Mouse (Mus musculus) ES-E14 (cell line): ENCODE measurements around the gene Tmem95.

Experiments used
- HCFC1 ChIP-seq: IDR thresholded peaks from 2 replicates; pipeline ENCODE4 v1.6.1; 2012; ENCODE audit warnings: low read length, inconsistent platforms, borderline replicate concordance; ENCODE audit not compliant: insufficient read depth
- MAFK ChIP-seq: IDR thresholded peaks from 2 replicates; pipeline ENCODE4 v1.6.1; 2014; ENCODE audit warnings: mild to moderate bottlenecking, low read depth, low read length, inconsistent platforms; ENCODE audit not compliant: insufficient read depth

DNA sequence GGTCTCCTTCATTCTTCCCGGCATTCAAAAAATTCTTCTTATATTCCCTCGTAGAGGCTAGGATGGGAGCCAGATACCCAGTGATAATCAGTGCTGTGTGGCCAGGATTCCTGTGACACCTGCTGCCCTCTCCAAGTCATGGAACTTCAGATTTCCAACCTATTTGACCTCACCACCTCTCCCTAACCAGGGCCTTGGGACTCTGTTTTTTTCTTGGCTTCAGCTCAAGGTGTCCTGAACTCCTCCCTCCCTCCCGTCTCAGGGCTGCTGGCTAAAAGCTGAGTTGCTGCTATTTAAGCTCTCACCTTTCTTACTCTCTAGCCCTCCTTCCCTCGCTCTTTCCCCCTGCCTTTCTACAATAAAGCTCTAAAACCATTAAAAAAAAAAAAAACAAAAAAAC is 22.1 kb upstream of the Tmem95 start:
- TF ChIP-seq MAFK (no peak), HCFC1 (no peak)
